Mouse (Mus musculus) liver, adult 2 months (tissue): Measurements from ENCODE around the gene Capns2.

ENCODE experiments used
- CTCF ChIP-seq: fragments of 200-500 bp; IDR thresholded peaks from 2 replicates; pipeline ENCODE4 v1.5.1; 2011; ENCODE audit warnings: low read depth, low read length, control low read depth
- POLR2A ChIP-seq: fragments of 200-500 bp; IDR thresholded peaks from 2 replicates; pipeline ENCODE4 v1.6.1; 2011; ENCODE audit warnings: low read length, control low read depth; ENCODE audit not compliant: insufficient read depth; ENCODE audit errors: extremely low read depth

DNA sequence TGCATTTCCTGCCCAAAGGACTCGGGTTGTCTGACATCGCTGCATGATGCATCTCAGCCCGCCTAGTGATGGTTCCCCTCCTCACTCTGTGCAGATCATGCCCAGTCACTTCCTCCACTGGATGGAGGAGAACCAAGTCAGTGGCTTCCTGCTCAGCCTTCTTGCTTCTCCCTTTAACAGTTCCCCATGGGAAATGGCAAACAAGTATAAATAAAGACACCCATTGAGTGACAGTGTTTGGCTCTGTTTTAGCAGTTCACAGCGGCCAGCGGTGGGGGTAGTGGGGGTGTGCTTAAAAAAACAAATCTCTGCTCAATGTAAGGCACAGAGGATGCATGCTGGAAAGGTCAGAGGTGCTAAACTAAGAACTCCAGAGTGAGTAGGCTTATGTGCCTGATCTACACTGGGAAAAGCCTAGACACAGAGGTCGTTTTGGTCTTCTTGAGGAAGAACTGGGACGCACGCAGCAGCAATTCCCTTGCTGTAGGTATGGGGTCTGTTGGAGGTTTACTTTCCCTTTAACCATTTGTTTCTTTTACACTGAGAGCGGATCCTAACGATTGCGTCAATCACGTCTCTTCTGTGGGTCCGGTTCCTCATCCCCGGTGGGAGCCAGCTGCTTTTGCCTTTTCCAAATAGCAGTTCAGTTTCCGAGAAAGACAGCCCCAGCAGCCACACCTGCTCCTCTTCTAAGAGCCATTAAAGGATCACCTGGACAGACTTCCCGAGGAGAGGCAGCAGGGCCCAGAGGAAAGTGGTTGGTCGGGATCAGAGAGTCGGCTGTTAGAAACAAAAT is 47.8 kb upstream of the Capns2 start:
- no peak for TF ChIP-seq CTCF
- TF ChIP-seq POLR2A, result no peak
